Mouse (Mus musculus) adipose tissue, adult 10 weeks (tissue): ENCODE measurements around the gene Zan. TPM values are rescaled to one million over a fixed set of nuclear protein-coding genes. Genes with fewer than 3 reads are reported as not detected.

Source experiments
- polyA plus RNA-seq: library from polyadenylated mRNA; stranded (reverse); fragments of 350-450 nt; fragmentation: Illumina TruSeq; extraction: RNeasy Lipid Tissue Mini Kit (QIAGEN cat#74804); gene quantifications from one replicate; pipeline ENCODE4 v1.2.3, GENCODE M21; 2014; ENCODE audit warnings: low read depth, low replicate concordance

Zan gene
- 0.25 TPM for polyA plus RNA-seq

GRCm38 (mm10) chr5:137476964-137477363, at the start of gene Zan:
Gene Zan, minus strand, starts transcription at chr5:137477064.

GRCm38 (mm10) chr5:137518436-137518835, 41.6 kb upstream of the Zan start, which contains the start of gene Gigyf1:
Gene Gigyf1, plus strand, starts transcription at chr5:137518548.

GRCm38 (mm10) chr5:137501709-137502666, 25.1 kb upstream of the Zan start, which contains the start of gene Pop7:
Gene Pop7, minus strand, starts transcription at chr5:137502518.

GRCm38 (mm10) chr5:137349384-137350204, 127.3 kb downstream of the Zan start, which contains the start of gene Ephb4:
Gene Ephb4, plus strand, starts transcription at chr5:137350109.

GRCm38 (mm10) chr5:137333512-137334174, 143.2 kb downstream of the Zan start, which contains the start of gene Slc12a9:
Gene Slc12a9, minus strand, starts transcription at chr5:137333597.

Other genes with a start within 250 kb of the Zan start
- 0.71 TPM for gene Ache, start 189.5 kb downstream of the Zan start, polyA plus RNA-seq
- 9.6 TPM for gene Ufsp1, start 182.4 kb downstream of the Zan start, polyA plus RNA-seq
- gene Srrt, start 169.4 kb downstream of the Zan start, polyA plus RNA-seq, result 161 TPM
- gene Trip6, start 162.7 kb downstream of the Zan start, polyA plus RNA-seq, result 35.0 TPM
- 15.5 TPM for gene Slc12a9, start 143.5 kb downstream of the Zan start, polyA plus RNA-seq
- 15.4 TPM for gene Ephb4, start 127.0 kb downstream of the Zan start, polyA plus RNA-seq
- 21.6 TPM for gene Pop7, start 25.5 kb upstream of the Zan start, polyA plus RNA-seq
- 25.5 TPM for gene Gigyf1, start 41.5 kb upstream of the Zan start, polyA plus RNA-seq
- gene Epo, start 56.2 kb upstream of the Zan start, polyA plus RNA-seq, result not detected
- 338 TPM for gene Gnb2, start 56.4 kb upstream of the Zan start, polyA plus RNA-seq
- gene Actl6b, start 76.5 kb upstream of the Zan start, polyA plus RNA-seq, result 0.53 TPM
- gene Tfr2, start 92.8 kb upstream of the Zan start, polyA plus RNA-seq, result 0.37 TPM
- 33.8 TPM for gene Mospd3, start 124.0 kb upstream of the Zan start, polyA plus RNA-seq
- 77.7 TPM for gene Pcolce, start 136.7 kb upstream of the Zan start, polyA plus RNA-seq
- gene Fbxo24, start 151.9 kb upstream of the Zan start, polyA plus RNA-seq, result 1.9 TPM
- 42.0 TPM for gene Lrch4, start 152.1 kb upstream of the Zan start, polyA plus RNA-seq
- 19.6 TPM for gene Gm20605, start 152.1 kb upstream of the Zan start, polyA plus RNA-seq
- gene Sap25, start 164.3 kb upstream of the Zan start, polyA plus RNA-seq, result 18.4 TPM
- gene Irs3, start 168.7 kb upstream of the Zan start, polyA plus RNA-seq, result 15.2 TPM
- gene Agfg2, start 207.7 kb upstream of the Zan start, polyA plus RNA-seq, result 32.8 TPM